Mouse (Mus musculus) left cerebral cortex, adult 11 months (tissue): ENCODE measurements at regions not wholly inside any gene's neighbourhood (a gene's known extent, or its start where the extent isn't known, plus 50 kb on each side); places are given as distances from the start of the nearest gene placed in this dataset.

Source experiments
- DNase-seq: peaks from one replicate; pipeline ENCODE4 v3.0.0; 2022; ENCODE audit warnings: low spot score

DNA sequence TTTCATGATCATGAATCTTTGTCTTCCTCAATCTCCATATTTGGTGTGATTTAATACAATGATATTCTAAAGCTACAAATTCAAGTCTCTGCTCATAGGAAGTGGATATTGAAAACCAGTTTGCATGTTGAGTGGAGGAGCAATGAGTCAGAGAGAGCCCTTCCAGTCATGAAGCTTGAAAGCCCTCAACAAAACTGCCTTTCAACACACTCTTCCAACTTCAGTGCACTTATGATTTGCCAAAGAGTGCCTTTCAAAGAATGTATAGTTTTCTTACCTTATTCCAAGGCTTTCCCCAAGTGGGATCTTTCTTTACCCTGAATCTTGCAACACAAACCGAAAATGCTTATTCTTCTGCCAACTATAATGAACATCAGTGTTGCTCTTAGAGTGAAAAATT lies 690.6 kb downstream of the Hdgfl1 start:
- no peak for DNase-seq

DNA sequence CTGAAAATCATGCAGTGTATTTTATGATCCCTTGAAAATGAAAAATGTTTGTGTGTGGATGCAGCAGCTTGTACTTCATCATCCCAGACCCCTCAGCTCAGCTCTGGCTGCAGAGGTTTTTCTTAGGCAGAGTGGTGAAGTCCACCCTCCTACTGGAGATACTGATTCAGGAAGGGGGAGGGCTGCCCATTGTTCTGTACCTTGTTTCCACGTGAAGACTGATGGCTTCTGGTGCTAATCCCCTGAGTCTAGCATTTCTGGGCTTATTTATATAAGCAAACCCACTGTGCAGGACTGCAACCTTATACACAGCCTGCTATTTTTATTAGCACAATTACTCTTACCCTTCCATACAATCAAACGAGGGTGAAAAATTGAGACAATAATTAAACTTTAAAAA lies 708.6 kb downstream of the Hdgfl1 start:
- DNase-seq, result no peak

DNA sequence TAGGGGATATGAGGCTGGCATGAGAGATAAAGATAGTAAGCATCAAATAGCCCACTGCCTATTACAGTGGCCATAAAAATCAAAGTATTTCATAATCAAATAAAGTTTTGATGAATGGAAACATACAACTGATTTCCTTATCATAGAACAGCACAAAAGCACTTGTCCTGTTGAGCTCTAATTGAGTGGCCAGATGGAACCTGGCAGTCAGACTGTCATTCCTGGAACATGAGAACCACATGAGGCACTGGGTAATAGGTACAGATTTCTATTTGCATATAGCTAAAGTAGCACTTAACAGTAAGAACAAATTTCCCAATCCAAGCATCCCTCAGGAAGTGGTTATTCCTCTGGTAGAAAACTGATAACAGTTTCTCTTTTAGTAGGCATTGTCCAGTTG lies 732.3 kb downstream of the Hdgfl1 start:
- no peak for DNase-seq

DNA sequence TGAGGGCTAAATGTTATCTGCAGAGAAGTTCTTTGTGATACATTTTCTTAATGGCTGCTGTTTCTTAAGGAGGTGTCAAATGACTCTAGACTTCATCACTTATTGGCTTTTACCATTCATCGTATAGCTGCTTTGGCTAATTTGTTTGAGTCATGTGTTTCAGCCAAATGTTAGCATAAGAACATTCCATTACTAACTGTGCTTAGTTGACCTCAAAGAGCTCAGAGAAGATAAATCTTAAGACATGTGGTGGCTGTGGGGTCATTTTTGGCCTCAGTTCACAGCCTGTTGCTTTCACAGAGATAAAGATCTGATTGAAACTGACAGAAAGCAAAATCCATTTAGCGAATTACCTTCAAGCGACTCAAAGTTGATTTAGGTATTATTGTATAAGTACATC lies 743.6 kb downstream of the Hdgfl1 start:
- DNase-seq, result no peak

DNA sequence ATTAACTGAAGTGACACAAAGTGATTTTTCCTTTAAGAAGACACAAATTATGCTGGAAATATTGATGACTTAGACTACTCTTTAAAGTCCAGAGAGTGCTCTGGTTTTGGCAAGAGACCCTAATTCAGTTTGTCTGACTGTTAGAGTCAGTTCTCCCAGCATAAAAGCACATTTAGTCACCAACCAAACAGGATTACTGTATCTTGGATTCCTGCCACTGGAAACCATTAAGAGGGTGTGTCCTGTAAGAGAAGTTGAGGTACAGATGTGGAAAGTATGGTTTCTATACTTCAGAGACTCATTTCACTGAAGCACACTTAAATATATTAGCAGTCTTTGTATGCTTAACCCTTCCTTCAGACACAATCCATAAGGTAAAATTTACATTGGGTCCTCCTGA lies 745.3 kb downstream of the Hdgfl1 start:
- no peak for DNase-seq

DNA sequence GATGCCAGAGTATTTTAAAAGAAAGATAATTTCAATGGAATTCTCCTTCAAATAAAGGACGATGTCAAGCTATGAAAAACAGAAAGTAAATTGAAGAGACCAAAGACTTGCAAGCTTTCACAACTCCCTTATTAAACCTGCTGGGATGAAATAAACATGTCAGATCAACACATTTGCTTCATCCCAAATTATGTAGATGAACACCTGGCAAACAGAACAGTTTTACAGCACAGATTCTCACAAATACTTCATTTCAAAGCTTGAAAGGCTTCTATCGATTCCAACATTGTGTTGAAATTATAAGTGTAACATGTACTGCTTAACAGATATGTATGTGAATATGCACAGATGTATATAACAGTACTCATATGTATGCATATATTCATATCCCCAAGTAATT lies 749.5 kb downstream of the Hdgfl1 start:
- no peak for DNase-seq

DNA sequence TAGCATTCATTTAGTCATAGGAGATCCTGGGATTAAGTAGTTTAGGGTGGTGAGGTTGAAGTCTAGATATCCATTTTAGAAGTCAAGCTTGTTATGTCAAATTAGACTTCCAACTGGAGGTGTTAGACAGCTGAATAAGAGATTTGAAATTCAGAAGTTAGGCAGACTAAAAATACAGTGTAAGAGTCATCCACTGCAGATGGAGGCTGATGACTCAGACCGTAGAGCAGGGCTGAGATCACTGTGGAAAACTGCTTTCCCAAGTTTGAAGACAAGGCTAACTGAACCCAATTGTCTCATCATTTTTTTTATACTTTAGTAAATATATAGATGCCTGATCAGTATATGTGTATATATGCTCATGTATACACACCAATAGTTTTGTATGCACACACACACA lies 738.8 kb upstream of the Nrsn1 start:
- peak; percentile 47 for DNase-seq

DNA sequence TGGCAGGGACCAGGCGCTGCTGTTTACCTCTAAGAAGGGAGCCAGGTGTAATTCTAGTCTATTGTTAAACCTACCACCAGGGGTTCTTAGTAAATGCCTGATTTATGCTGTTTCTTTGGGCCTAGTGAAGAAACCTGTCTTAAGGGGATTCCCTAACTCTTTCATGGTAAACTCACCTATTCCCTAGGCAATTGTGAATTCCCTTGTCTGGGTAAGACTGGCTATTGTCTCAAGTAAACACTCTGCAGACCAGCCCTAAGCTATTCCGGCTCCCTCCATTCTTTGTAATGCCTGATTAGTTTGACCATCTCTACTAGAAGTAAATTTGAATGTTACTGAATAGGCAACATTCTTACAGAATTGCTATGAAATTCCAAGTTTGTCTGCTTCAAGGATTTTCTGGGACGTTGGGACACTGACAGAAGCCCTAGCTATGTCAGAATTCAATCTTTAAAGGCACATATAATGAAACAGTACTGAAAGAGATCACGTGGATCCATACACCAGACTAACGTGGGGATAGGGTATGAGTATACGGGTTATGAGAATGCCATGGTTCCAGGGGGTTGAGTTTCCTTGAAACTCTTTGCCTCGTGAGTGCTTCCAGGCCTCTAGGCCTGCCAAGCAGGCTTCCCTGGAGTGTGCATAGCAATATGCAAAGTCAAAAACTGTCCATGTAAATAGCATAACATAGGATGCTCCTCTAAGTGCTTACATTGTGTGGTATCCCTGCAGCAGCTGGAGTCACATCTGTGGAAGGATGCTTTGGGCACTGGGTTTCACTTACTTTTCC lies 734.7 kb upstream of the Nrsn1 start:
- no peak for DNase-seq

DNA sequence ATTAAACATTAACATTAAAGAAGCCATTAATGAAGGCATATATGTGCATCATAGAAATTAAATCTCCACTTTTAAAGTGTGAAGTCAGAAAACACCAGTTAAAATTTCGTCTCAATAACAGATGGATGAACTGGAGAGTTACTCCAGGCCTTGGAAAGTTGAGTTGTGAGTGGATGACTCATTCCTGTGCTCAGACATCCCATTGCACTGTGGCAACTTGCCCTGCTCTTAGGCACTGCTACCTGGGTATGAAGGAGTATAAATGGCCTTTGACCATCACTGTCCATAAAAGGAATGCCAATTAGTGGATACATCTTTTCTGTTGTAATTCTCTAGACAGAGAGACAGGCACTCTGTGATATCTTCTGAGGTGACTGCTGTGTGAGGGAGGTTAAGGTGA lies 723.2 kb upstream of the Nrsn1 start:
- DNase-seq, result no peak

DNA sequence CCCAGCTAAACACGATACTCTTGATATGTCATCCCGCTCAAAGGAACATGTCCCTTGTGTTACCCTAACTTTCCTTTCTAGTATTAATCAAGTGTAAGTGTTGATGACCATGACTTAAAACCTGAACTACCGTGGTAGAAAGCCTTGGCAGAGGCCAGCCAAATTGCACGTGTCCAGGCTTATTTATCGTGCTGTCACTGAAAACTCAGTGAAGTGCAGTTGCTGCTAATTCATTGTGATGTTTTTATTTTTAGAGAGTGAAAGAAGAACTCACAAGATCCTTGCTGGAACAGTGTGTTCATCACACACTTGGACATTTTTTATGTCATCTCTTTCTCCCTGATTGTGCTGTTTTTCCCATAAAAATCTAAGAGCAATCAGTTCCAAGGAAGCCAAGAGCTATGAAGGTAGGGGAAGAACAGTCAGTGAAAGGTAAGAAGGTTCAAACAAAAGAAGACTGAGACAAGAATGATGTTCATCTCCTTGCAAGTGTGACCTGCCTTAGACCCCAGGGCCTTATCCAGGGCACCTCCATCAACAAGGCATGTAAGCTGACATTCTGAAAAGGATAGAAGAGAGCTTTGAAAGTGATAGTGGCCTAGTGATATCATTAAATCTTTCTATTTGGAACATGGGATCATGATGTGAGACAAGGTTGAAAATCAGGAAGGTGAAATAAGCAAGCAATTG lies 718.9 kb upstream of the Nrsn1 start:
- DNase-seq, result no peak

DNA sequence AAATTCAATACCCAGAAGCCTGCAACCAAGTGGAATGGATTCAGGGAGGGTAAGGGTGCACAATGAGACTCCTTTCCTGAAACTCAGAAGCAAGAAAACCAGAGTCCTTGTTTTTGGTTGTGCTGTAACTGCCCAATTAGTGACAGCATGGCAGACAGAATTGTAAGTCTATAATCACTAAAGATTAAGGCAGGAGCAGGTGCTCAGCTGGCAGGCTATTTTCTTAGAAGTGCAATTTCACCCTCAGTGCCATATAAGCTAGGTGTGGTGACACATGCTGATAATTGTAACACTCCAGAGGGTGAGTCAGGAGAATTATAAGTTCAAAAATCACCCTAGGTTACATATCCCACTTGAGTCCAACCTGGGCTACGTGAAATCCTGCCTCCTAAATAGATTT lies 714.2 kb upstream of the Nrsn1 start:
- no peak for DNase-seq

DNA sequence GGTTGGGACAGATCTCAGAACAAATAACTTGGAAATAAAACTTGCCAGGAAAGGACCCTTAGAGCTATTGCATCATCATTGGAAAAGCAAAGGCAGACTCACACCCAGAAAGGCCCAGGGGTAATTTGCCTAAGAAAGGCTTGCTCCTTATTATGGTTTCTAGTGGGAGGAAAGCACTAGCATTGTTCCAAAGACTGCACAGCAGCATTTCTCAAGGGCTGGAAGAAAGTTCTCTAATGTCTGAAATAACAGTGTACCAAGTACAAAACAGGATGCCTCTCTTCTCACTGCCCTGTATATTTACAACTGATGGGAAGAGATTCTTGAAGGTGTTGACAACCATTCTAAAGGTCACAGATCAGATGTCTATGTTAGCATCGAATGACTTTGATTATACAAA lies 713.4 kb upstream of the Nrsn1 start:
- no peak for DNase-seq

DNA sequence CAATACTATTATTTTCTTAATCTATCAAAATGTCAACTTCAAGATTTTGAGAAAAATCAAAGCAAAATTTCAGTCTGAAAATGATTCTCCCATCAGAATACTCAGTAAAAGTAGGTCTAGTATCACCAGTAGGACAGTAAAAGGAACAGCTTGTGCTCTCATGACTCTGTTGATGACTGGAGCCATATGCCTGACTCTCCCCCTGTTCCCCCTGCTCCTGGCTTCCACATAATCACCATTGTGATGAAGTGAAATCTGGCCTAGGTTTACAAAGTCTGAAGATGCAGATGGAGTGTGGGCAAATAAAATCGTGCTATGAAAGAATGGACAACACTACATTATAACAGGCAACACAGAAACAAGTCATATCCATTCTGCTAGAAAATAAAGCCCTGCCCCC lies 708.3 kb upstream of the Nrsn1 start:
- no peak for DNase-seq

DNA sequence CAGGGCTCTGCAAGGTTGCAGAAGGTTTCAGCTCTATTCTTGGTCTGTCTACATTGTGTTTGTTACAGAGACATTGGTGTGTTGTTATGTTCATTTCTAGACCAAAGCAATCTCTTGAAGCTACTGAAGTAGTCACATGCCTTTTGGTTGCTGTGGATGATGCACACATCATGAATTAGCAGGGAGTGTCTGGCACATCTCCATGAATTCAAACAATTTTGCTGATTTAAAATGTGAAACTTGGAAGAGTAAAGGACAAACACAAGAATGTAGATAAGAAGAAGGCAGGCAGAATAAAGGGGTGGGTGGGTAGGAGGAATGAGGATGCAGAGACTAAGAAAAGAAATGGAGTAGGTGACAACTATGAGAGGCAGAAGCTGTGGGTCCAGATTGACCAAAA lies 688.3 kb upstream of the Nrsn1 start:
- DNase-seq, result peak; percentile 5

DNA sequence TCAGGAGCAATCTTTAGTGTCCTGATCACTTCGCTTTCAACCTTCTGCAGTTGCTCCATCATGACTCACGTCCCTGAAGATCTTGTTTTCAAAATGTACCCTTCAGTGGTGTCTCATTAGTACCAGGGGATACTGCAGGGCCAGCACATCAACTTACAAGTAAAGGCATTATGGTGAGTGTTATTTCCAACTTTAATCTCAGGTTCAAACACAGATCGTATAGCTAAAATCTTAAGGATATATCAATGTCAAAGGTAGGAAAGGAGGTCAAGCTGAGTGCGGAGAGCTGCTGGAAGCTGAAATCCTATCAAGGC lies 687.8 kb upstream of the Nrsn1 start:
- DNase-seq, result no peak

DNA sequence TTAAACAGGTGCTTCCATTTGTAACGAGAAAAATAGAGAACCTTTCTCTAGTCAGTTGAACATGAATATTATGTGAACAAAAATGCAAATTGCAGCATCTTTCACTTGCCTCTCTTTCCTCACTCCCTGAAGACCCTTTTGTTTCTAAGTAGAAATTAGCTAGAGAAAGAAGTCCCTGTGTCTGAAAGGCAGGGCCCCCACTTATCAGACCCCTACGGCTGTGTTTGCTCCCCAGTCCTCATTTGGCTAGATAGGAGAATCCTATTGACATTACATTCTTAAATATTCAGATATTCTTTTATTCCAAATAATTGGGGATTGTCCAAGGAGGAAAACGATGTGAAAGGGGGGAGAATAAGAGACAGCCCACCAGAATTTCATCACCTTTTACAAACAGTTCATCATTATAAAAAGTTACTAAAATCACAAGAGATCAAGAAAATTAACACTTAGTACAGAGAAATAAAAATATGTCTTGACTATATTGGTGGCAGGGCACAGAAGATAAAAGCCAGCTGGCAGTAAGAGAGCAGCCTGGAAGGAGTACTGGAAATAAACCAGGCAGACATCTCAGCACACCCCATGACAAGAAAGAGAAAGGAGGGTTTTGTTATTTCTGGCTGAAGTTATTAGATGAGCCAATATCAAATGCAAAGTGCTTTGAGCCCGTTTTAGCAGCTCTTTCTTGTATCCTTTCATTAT lies 687.3 kb upstream of the Nrsn1 start:
- DNase-seq, result peak; percentile 10

DNA sequence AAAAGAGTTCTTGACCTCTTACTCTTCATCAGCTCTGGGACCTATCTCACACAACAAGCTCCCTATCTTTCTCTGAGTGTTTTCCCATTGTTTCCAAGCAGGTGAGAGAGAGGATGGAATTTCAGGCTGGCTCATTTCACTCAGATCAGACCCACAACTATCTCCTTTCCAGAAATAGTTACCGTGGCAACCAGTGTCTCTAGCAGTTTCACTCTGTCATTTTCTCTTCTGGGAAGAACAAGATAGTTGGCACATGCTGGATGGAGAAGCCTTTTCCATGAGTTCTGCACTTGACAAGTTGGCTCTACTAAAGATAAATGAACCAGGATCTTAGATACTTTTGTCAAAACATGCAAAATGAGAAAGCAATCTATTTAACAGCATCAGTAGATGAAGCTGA lies 667.3 kb upstream of the Nrsn1 start:
- DNase-seq, result no peak

DNA sequence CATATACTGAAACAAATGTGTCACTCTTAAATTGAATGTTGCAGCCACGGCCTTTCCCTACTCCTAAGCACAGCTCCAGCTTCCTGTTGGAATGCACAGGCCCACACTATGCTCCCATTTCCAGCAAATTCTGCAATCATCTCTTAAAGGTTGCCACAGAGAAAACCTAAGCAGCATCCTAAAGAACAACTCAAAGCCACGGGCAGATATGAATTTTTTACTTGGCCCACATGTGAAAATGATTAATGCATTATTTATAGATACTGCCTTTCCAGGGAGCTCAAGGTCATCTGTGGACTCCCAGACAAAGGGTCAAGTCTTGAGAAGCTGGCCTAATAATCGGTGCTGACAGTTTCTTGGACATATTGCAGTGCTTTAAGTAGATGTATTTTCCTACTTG lies 663.5 kb upstream of the Nrsn1 start:
- DNase-seq, result no peak

DNA sequence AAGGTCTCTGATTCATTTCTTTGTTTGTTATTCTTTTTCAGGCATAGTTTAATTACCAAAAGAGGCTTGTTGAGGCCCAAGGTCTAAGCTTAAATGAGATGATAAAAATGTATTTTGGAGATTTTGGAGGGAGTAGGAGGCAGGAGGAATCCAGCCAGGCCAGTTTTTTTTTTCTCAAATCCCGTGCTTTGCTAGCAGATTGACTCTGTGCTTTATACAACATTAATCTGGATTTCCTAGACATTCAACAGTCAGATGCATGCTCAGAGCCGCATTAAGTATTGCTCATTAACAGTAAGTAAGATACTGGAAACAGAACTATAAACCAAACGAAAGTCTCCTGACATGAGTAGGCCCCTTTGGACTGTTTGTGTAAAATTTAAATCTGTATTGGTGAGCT lies 662.9 kb upstream of the Nrsn1 start:
- DNase-seq, result no peak

DNA sequence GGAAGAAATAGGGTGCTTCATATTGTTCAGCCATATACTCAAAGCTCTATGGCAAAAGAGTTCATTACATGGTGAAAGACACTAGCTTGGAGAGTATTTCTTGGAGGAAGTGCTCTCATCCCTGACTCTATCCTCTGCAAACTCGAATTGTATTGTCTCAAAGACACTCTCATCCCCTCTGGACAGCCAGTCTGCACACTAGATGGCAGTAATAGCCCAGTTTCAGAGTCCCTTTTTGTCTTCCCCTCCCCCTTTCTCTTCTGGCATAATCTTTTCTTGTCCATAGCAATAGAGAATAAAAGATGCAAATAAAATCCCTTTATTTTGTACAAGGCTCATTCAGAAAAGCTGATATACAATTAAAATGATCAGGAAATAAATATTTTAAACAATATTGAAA lies 662.5 kb upstream of the Nrsn1 start:
- peak; percentile 18 for DNase-seq

DNA sequence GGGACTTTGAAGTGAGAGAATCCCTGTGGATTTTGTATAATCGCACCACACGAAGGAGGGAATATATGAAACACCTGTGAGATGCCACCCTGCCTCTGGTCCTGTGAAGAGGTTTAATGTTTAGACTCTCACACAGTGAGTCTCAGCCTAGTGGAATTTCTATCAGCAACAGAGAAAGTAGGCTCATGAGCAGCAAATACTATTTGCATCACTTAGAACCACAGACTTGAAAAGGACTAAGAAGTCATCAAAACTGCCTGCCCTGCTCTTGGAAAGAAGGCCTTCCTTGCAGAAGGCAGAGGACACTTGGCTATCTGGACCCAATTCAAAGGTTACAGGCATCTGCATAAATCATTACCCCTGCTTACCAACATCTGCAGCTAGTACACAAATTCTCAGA lies 662.1 kb upstream of the Nrsn1 start:
- no peak for DNase-seq

DNA sequence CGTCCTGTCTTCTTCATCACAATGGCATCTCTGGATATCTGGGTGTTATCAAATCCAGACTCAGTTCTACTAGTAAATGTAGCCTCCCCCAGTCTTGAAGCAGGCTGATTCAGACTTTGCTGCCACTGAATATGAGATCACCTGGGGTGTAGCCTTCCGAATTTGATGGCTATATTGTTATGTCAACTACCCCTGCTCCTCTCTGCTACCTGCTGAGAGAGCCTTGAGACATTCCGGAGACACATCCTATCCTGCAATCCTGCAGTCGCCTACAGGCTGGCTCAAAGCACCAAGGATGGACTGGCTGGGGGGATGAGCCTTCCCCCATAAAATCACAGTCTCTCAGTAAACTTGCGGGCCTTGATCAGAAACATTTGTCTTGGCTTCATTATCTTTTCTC lies 655.4 kb upstream of the Nrsn1 start:
- DNase-seq, result no peak

DNA sequence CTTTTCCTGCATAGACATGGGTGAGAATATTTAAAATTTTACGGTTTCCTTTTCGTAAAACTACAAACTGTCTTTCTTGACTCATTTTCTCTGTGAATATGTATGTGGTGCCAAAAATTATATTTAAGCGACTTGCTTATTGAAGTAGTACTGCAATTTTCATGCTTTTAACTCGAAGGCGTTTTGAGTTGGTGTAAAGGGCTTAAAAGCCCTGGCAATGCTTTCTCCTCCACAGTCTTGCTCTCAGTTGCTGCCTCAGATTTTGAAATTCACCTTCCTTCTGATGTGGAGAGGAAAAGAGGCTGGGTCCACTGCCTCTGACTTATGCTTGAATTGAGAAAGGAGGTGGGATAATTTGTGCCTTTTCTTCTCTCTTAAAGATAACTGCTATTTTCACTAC lies 629.6 kb upstream of the Nrsn1 start:
- DNase-seq, result no peak

DNA sequence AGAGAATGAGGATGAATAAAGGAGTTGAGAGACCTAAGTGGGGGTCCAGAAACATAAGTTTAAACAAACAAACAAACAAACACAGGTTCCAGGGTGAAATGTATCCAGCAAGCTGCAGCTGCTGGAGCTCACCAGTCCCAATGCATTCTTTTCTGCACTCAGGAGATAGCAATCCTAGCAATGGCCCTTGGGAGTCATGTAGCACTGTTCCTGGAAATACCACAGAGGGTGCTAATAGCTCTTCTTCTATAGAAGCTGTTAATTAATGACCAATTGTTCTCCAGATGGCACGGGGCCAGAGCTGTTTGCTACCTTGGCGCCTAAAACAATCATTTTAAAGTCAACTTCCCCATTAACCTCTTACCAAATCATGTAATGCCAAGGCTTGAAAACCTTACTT lies 622.8 kb upstream of the Nrsn1 start:
- no peak for DNase-seq
